Mouse (Mus musculus) hindbrain, postnatal 0 days (tissue): Measurements from ENCODE around the gene Pcdh18. TPM values are rescaled to one million over a fixed set of nuclear protein-coding genes. Genes with fewer than 3 reads are reported as not detected.

ENCODE experiments used
- ATAC-seq: fragments of 200-750 bp; cut with Nextera tagmentation; 2 replicates; pipeline ENCODE4 v1.8.0; 2017; ENCODE audit warnings: mild to moderate bottlenecking, moderate TSS enrichment, moderate library complexity
- DNase-seq: peaks from one replicate; pipeline ENCODE4 v3.0.0-alpha.2; 2015; ENCODE audit warnings: low spot score
- H3K27ac ChIP-seq: fragments of 300-500 bp; sonication (generic); 2 replicates; pipeline ENCODE4 v1.5.1; 2014; ENCODE audit warnings: mild to moderate bottlenecking
- H3K27me3 ChIP-seq: fragments of 300-500 bp; sonication (generic); 2 replicates; pipeline ENCODE4 v1.6.1; 2014; ENCODE audit warnings: low read length, mixed read lengths; ENCODE audit not compliant: insufficient read depth
- H3K36me3 ChIP-seq: fragments of 300-500 bp; sonication (generic); 2 replicates; pipeline ENCODE4 v1.6.1; 2014; ENCODE audit warnings: low read length, mixed read lengths; ENCODE audit not compliant: insufficient read depth
- H3K4me1 ChIP-seq: fragments of 300-500 bp; sonication (generic); 2 replicates; pipeline ENCODE4 v1.6.1; 2014; ENCODE audit warnings: antibody characterized with exemption, low read length, mixed read lengths; ENCODE audit not compliant: insufficient read depth
- H3K4me2 ChIP-seq: fragments of 300-500 bp; sonication (generic); 2 replicates; pipeline ENCODE4 v1.6.1; 2014; ENCODE audit warnings: low read depth, mild to moderate bottlenecking, low read length, moderate library complexity, mixed read lengths
- H3K4me3 ChIP-seq: fragments of 300-500 bp; sonication (generic); 2 replicates; pipeline ENCODE4 v1.5.1; 2014; ENCODE audit warnings: low read length
- H3K9ac ChIP-seq: fragments of 300-500 bp; sonication (generic); replicated peaks from 2 replicates; pipeline ENCODE4 v1.6.1; 2014; ENCODE audit warnings: mild to moderate bottlenecking, low read length, moderate library complexity, mixed read lengths
- H3K9me3 ChIP-seq: fragments of 300-500 bp; sonication (generic); 2 replicates; pipeline ENCODE4 v1.6.1; 2016; ENCODE audit warnings: low read length, mixed read lengths
- CTCF ChIP-seq: IDR thresholded peaks from 2 replicates; pipeline ENCODE4 v1.5.1; 2016; ENCODE audit warnings: antibody characterized with exemption, control low read depth, low read depth
- WGBS: fragments of 180-500 bp; shearing (Covaris S2); extraction: QIAGEN DNeasy Blood & Tissue Kit; methylation state at CpG from one replicate; pipeline ENCODE4 v1.1.7; 2014; 5-methylcytosine and 5-hydroxymethylcytosine counted together
- polyA plus RNA-seq: library from polyadenylated mRNA; unstranded; fragments of >200 nt; fragmentation: Nextera tagmentation; extraction: Ambion mirVana; gene quantifications from 2 replicates; pipeline ENCODE4 v1.2.1, GENCODE M21; 2015
- total RNA-seq: library from RNA; depleted of rRNA; stranded (reverse); fragments of >200 nt; gene quantifications from 2 replicates; pipeline ENCODE4 v1.2.3, GENCODE M21; 2014; rRNA removed

Gene Pcdh18
- total RNA-seq, result 30.6 and 31.2 TPM in 2 replicates
- 15.7 and 18.2 TPM in 2 replicates for polyA plus RNA-seq

GRCm38 (mm10) chr3:49756870-49757625 lies at the start of gene Pcdh18:
TSS of gene Pcdh18 (minus strand) at chr3:49757325.
- Histone ChIP-seq H3K27ac (peak within 1 kb of the TSS; percentile 82), H3K4me1 (peaks cover 13% of the 10 kb centered on the region; the same call in 1 of the 2 replicates), H3K9ac (peak within 1 kb of the TSS; percentile 44), H3K9me3 (no peaks in the 10 kb centered on the region), H3K4me2 (peak within 1 kb of the TSS; percentile 83), H3K4me3 (peak within 1 kb of the TSS; percentile 66), H3K27me3 (no peaks in the 10 kb centered on the region), H3K36me3 (no peaks in the 10 kb centered on the region)
- TF ChIP-seq CTCF, result no peak
- DNase-seq, result peak; percentile 92
- peak; percentile 89 for ATAC-seq
- under 1% methylated on average over 38 of the region's 43 CpGs for WGBS

GRCm38 (mm10) chr3:49806823-49807222 lies 49.7 kb upstream of the Pcdh18 start:
- no peak for TF ChIP-seq CTCF
- ATAC-seq (no peak), DNase-seq (no peak)
- no peak overlapping the region for H3K27ac ChIP-seq
- H3K9ac ChIP-seq, result no peak overlapping the region
- H3K27me3 ChIP-seq, result no peaks in the 10 kb centered on the region
- WGBS, result 59% methylated on average over 2 of the region's 2 CpGs
- no peaks in the 10 kb centered on the region for H3K36me3 ChIP-seq
- no peaks in the 10 kb centered on the region for H3K4me1 ChIP-seq
- H3K9me3 ChIP-seq, result no peaks in the 10 kb centered on the region
- H3K4me2 ChIP-seq, result no peak overlapping the region
- no peak overlapping the region for H3K4me3 ChIP-seq

GRCm38 (mm10) chr3:49805511-49805910 lies 48.4 kb upstream of the Pcdh18 start:
- DNase-seq, result no peak
- no peak overlapping the region for H3K27ac ChIP-seq
- no peak overlapping the region for H3K9ac ChIP-seq
- no peaks in the 10 kb centered on the region for H3K9me3 ChIP-seq
- H3K36me3 ChIP-seq, result no peaks in the 10 kb centered on the region
- no peak for TF ChIP-seq CTCF
- no peaks in the 10 kb centered on the region for H3K4me1 ChIP-seq
- ATAC-seq, result no peak
- H3K27me3 ChIP-seq, result no peaks in the 10 kb centered on the region
- H3K4me2 ChIP-seq, result no peak overlapping the region
- WGBS, result 69% methylated on average over 1 of the region's 1 CpGs
- no peak overlapping the region for H3K4me3 ChIP-seq

- H3K36me3 ChIP-seq, result no peaks in the 10 kb centered on the region
- H3K9ac ChIP-seq, result no peak overlapping the region
- H3K4me3 ChIP-seq, result no peak overlapping the region
- ATAC-seq (no peak), DNase-seq (no peak)
- H3K4me1 ChIP-seq, result no peaks in the 10 kb centered on the region
- H3K4me2 ChIP-seq, result no peak overlapping the region
- H3K9me3 ChIP-seq, result no peaks in the 10 kb centered on the region
- H3K27ac ChIP-seq, result no peak overlapping the region
- no peak for TF ChIP-seq CTCF
- no peaks in the 10 kb centered on the region for H3K27me3 ChIP-seq
- WGBS, result 14% methylated on average over 2 of the region's 2 CpGs
These were observed 31.2 kb upstream of the Pcdh18 start for GRCm38 (mm10) chr3:49788296-49788695.

GRCm38 (mm10) chr3:49787719-49788118 lies 30.6 kb upstream of the Pcdh18 start:
- H3K27me3 ChIP-seq, result no peaks in the 10 kb centered on the region
- no peak for TF ChIP-seq CTCF
- H3K4me3 ChIP-seq, result no peak overlapping the region
- 50% methylated on average over 4 of the region's 4 CpGs for WGBS
- H3K4me2 ChIP-seq, result no peak overlapping the region
- ATAC-seq (no peak), DNase-seq (no peak)
- H3K9me3 ChIP-seq, result no peaks in the 10 kb centered on the region
- no peak overlapping the region for H3K9ac ChIP-seq
- no peaks in the 10 kb centered on the region for H3K36me3 ChIP-seq
- no peak overlapping the region for H3K27ac ChIP-seq
- no peaks in the 10 kb centered on the region for H3K4me1 ChIP-seq

- H3K27ac ChIP-seq, result no peak overlapping the region
- H3K9me3 ChIP-seq, result no peaks in the 10 kb centered on the region
- H3K4me3 ChIP-seq, result no peak overlapping the region
- 10% methylated on average over 3 of the region's 3 CpGs for WGBS
- no peaks in the 10 kb centered on the region for H3K27me3 ChIP-seq
- peak; percentile 64; the same call in 1 of the 2 replicates for ATAC-seq
- TF ChIP-seq CTCF, result no peak
- no peak overlapping the region for H3K9ac ChIP-seq
- DNase-seq, result peak; percentile 59
- 0 out of 2 replicates have a peak, but pooled peaks cover 3% of the 10 kb centered on the region for H3K4me1 ChIP-seq
- no peak overlapping the region for H3K4me2 ChIP-seq
- H3K36me3 ChIP-seq, result no peaks in the 10 kb centered on the region
These were observed 12.0 kb upstream of the Pcdh18 start for GRCm38 (mm10) chr3:49768992-49769738.
